Mouse (Mus musculus): ENCODE data around the gene Lpin1. TPM values are rescaled to one million over a fixed set of nuclear protein-coding genes. Genes with fewer than 3 reads are reported as not detected.

Gene Lpin1
- polyA plus RNA-seq, 1 experiment = 18.1 TPM

- no peaks in the 10 kb centered on the region for H3K4me1 ChIP-seq (ENCODE audit: control insufficient read depth, insufficient read depth, low read length)
- TF ChIP-seq CTCF (IDR thresholded peaks at IDR 0.05; ENCODE audit: extremely low read depth, insufficient read depth, low read length) (no peak), POLR2A (IDR thresholded peaks at IDR 0.05; ENCODE audit: extremely low read depth, insufficient read depth, low read length) (no peak)
- H3K27ac ChIP-seq (ENCODE audit: insufficient read depth, low read length) = no peak overlapping the region
- H3K4me3 ChIP-seq (ENCODE audit: insufficient read depth, low read length) = no peak overlapping the region
Measured at GRCm38 (mm10) chr12:16487453-16487852, 123.3 kb downstream of the Lpin1 start.

Other genes with a start within 250 kb of the Lpin1 start
- 316 and 321 TPM in 2 replicates for gene Ntsr2, start 42.4 kb upstream of the Lpin1 start, polyA plus RNA-seq (2012; rRNA removed)
- gene Greb1, start 189.9 kb upstream of the Lpin1 start, polyA plus RNA-seq (2012; rRNA removed) = 0.48 and 0.49 TPM in 2 replicates
- 38.3 and 40.1 TPM in 2 replicates for gene E2f6, start 200.0 kb upstream of the Lpin1 start, polyA plus RNA-seq (2012; rRNA removed)

All from cortical plate, adult 2 months (tissue).